Mouse (Mus musculus) lung, adult 18-20 months (tissue): Measurements from ENCODE around the gene Gtf3c6.

Source experiments
- DNase-seq, 2 experiments: peaks; one replicate each; pipeline ENCODE4 v3.0.0; 2022; ENCODE audit warnings: mixed read lengths in 2 of 2

Gtf3c6 gene

GRCm38 (mm10) chr10:40258401-40258966 lies 576 bp upstream of the Gtf3c6 start:
- peak; percentile 68 to 73 for DNase-seq

DNA sequence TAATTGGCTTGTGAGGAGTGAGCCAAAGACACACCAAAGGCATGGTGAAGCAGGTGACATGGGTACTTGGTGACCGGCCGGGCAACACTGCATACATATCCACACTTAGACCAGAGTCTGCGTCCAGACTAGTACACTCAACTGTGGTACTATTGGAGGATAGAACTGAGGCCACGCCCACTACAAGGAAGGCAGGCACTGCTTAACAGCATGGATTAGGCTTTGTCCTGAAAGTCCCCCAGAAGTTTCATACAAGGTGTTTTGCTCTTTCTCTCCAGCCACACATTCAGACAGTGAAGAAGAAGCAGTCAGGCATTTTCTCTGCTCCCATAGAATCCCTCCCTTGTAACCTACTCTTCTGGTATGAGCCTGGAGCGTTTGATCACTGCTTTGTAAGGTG lies 1.2 kb downstream of the Gtf3c6 start:
- DNase-seq, result peak; percentile 62 to 66

- DNase-seq, result no peak
Observed at GRCm38 (mm10) chr10:40250969-40251368, 6.9 kb downstream of the Gtf3c6 start.

DNA sequence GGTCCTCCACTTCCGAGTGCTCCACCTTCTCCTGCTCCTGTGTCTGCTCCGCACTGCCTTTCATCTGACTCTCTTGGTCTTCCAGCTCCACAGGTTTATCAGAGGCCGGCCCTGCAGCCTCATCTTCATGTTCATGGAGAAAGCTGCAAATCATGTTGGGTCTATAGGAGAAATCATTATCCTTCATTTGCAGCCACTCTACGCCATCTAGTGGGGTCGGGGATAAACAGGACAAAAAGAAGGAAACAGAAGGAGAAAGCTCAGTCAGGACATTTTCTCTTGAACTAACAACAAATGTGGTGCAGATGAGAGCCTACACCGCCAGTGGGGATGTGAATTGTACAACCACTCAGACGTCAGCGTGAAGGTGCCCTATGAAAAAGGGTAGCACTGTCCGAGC lies 8.3 kb downstream of the Gtf3c6 start:
- DNase-seq, result no peak

- no peak for DNase-seq
Observed at GRCm38 (mm10) chr10:40247166-40247716, 10.7 kb downstream of the Gtf3c6 start.

DNA sequence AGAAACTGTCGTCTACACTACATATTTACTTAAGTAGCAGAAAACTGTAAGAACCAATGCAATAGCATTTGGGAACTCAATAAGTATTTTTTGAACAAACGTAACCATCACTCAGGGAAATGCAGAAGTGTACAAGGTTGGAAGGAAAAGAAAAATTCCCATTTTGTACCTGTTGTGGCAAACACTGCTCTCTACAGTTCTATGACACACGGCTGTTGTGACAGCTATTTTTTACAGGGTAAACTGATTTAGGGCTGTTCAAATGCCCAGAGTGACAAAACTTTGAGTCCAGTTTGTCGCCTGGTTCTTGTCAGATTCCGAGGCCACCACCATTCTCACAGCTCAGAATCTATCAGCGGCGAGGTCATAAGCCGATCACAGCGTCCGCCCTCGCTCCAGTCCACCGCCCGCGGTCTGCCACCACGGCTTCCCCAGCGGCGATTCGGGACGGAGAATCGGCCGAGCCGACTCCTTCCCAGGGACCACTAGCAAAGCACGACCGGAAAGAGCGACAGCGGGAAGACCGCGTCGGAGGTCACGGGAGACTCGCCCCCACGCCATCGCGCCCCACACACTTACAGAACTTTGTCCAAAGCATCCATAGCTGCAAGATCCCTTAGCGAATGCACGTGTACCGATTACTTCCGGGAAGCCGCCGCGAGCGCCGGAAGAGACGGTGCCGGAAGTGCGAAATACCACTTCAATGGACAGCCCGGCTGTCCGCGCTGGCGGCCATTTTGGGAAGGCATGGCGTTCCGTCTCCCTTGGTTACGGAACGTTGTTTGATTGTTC lies 11.3 kb downstream of the Gtf3c6 start, which contains the start of gene Rpf2:
Gene Rpf2, minus strand, starts transcription at position 663 of the 792 bp plus-strand sequence.
- peak; percentile 79 to 85 for DNase-seq

- no peak for DNase-seq
Observed at GRCm38 (mm10) chr10:40237826-40238225, 20.1 kb downstream of the Gtf3c6 start.

GRCm38 (mm10) chr10:40233241-40233640 lies 24.7 kb downstream of the Gtf3c6 start:
- no peak for DNase-seq

DNA sequence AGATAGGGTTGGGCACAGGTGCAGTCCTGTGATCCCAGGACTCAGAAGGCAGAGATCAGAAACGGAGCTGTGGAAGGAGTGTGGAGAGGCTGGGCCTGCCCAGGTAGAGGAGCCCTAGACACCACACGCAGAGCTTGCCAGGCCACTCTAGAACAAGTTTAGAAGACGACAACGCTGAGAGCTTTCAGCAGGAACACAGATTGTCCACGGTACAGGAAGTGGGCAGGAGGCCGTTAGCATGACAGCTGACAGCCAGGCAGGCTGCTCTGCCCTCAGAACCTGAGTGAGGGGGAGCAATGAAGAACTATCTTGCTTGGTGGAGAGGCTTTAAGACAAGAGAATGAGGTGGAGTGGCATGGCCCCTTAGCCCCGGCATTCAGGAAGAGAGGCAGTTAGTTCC lies 25.5 kb downstream of the Gtf3c6 start:
- DNase-seq, result no peak

GRCm38 (mm10) chr10:40229725-40230124 lies 28.2 kb downstream of the Gtf3c6 start:
- DNase-seq, result no peak

- DNase-seq, result no peak
Observed at GRCm38 (mm10) chr10:40227660-40228303, 30.1 kb downstream of the Gtf3c6 start.

GRCm38 (mm10) chr10:40218874-40219273 lies 39.0 kb downstream of the Gtf3c6 start:
- DNase-seq, result no peak

GRCm38 (mm10) chr10:40212443-40213169 lies 45.3 kb downstream of the Gtf3c6 start:
- peak; percentile 90 to 93 for DNase-seq
